Mouse (Mus musculus): Measurements from ENCODE around the gene Aktip.

Aktip gene

GRCm38 (mm10) chr8:91117537-91117936 lies 82.2 kb downstream of the Aktip start:
- no peak for DNase-seq

GRCm38 (mm10) chr8:91114910-91115309 lies 84.9 kb downstream of the Aktip start:
- DNase-seq, result no peak

GRCm38 (mm10) chr8:91114428-91114827 lies 85.3 kb downstream of the Aktip start:
- DNase-seq, result no peak

GRCm38 (mm10) chr8:91111868-91112477 lies 87.8 kb downstream of the Aktip start:
- DNase-seq, result no peak

- no peak for DNase-seq
Observed at GRCm38 (mm10) chr8:91106271-91106670, 93.5 kb downstream of the Aktip start.

- no peak for DNase-seq
Observed at GRCm38 (mm10) chr8:91098106-91098505, 101.7 kb downstream of the Aktip start.

GRCm38 (mm10) chr8:91094135-91094534 lies 105.6 kb downstream of the Aktip start:
- no peak for DNase-seq

- DNase-seq, result no peak
Observed at GRCm38 (mm10) chr8:91089601-91090000, 110.2 kb downstream of the Aktip start.

- no peak for DNase-seq
Observed at GRCm38 (mm10) chr8:91088452-91088851, 111.3 kb downstream of the Aktip start.

GRCm38 (mm10) chr8:91082428-91082827 lies 117.3 kb downstream of the Aktip start:
- no peak for DNase-seq

- DNase-seq, result no peak
Observed at GRCm38 (mm10) chr8:91081911-91082310, 117.9 kb downstream of the Aktip start.

- DNase-seq, result no peak
Observed at GRCm38 (mm10) chr8:91079678-91080077, 120.1 kb downstream of the Aktip start.

GRCm38 (mm10) chr8:91077077-91077867 lies 122.5 kb downstream of the Aktip start:
- no peak for DNase-seq

- DNase-seq, result peak; percentile 52
Observed at GRCm38 (mm10) chr8:91070275-91070859, 129.4 kb downstream of the Aktip start.

GRCm38 (mm10) chr8:91069834-91070233 lies 129.9 kb downstream of the Aktip start, which contains the start of gene Rbl2:
Gene Rbl2, plus strand, starts transcription at chr8:91070057.
- peak; percentile 88 for DNase-seq

- peak; percentile 22 for DNase-seq
Observed at GRCm38 (mm10) chr8:91069407-91069806, 130.4 kb downstream of the Aktip start.

- DNase-seq, result no peak
Observed at GRCm38 (mm10) chr8:91065179-91065578, 134.6 kb downstream of the Aktip start.

Measured in right cerebral cortex, postnatal 4 days (tissue).